Mouse (Mus musculus) retina, postnatal 1 day (tissue): ENCODE results near the gene Baiap2.

Experiments
- DNase-seq: peaks from one replicate; pipeline ENCODE4 v3.0.0-alpha.2; 2012

The Baiap2 gene

DNA sequence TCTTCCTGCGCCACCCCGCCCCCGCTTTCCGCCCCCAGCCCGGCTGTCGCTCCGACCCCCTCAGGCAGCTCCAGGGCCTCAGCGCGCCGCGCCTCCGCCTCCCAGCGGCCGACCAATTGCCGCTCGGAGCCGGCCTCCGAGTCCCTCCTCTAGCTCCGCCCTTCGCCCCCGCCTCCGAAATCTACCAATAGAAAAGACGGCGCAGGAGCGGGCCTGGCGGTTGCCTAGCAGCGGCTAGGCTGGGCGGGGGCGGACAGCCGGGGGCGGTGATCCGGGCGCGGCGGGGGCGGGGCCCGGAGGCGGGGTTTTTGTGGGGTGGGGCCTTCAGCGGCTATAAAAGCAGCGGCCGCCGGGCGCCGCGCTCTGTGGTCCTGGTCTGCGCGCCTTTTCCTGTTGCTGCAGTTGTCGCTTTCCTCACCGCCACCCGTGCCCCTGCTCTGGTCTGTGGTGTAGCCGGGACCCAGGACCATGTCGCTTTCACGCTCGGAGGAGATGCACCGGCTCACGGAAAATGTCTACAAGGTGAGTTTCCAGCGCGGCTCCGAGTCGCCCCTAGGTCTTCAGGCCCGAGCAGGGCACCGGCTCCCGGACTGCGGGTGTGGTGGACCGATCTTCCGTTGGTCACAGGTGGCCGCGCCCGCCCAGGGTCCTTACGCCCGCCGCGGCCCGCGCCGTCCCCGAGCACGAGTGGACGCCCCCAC, at the start of gene Baiap2:
Baiap2 (plus strand) TSS at position 37 of the 701 bp plus-strand sequence.
- peak; percentile 99 for DNase-seq

DNA sequence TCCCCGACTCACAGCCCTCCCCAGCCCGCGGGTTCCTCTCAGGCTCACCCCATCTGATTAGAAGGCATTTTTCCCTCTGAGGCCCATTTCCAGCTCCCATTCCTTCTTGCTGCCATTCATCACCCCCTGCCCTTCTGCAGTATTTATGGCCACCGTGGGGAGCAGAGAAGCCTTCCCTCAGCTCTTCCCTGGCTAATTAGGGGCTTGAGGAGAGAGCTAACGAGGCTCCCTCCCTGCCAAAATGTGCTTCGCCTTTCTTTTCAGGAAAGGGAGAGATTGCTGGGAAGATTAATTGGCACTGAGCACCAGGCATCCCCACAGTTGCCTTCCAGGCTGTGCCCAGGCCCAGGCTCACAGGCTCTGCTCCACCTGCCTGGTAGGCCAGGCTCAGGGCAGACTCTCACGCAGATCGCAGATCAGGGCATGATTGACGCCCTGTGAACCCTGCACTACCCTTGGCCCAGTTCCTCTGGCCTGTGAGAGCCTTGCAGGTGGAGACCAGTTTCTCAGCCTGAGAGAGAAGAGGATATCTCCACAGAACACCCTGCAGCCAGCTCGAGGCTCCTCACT, 48.8 kb upstream of the Baiap2 start:
- DNase-seq: no peak

DNA sequence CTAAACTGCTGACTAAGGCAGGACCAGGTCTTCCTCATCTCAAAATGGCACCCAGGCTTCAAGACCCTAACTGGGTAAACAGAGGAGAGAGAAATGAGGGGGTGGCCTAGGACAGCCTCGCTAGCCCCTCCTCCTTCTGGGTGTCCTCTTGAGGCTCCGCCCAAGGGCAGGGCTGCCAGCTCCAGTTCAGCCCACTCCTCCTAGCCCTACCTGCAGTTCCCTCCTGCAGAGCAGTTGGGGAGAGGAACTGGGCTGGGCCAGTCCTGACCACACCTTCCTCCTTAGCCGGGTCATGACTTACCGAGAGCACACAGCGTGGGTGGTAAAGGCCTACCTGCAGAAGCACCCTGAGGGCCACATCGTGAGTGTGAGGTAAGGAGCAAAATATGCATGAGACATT, 47.9 kb upstream of the Baiap2 start:
- DNase-seq: no peak

DNA sequence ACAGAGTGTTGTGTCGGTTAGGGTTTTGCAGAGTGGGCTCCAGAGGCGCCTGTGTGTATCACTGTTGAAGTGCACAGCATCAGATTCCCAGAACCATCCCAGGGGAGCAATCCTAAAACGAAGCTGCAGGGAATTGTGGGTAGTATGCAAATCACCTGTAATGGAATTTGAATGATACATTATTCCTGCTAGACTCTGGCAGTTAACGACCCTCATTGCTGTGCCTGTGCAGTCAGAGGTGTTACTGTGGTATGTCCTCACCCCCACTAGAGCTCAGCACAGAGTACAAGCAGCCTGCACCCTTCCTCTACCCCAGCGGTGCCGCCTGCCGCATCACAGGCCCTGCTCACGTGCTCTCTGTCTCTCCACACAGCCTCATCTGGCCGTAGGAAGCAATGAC, 45.5 kb upstream of the Baiap2 start:
- DNase-seq: no peak

DNA sequence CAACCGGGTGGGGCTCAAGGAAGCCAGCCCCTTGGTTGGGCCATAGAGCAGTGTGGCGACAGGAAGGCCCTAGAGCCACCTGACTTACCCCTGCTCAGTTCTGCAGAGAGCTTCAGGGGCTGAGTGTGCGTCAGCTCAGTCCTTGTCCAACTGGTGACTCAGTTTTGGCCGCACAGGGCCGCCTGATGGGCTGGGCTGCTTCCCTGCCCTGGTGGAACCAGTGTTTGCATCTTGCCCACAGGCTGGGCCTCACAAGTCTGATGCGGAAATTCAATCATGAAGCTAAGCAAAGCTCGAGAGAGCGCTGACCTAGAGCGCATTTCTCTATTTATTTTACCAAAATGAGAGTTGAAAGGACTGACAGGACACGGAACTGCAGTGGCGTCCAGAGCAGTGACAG, 43.6 kb upstream of the Baiap2 start:
- DNase-seq: no peak

DNA sequence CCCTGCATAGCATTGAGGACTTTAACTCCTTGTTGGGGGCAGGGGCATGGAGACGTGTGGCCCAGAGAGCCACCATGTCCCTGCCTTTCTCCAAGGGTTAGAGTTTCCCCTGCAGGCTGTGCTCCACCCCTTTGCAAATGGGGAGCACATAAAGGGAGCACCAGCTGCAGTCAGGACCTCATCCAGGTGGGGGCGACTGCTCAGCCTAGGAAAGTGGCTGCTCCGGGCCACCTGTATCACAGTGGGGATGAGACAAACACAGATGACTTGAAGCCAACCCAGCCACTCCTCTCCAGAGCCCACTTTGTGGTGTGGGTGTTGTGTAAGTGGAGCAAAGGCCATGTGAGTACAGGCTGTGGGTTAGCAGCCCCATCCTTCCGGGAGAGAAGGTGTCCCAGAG, 41.4 kb upstream of the Baiap2 start:
- no peak for DNase-seq

DNA sequence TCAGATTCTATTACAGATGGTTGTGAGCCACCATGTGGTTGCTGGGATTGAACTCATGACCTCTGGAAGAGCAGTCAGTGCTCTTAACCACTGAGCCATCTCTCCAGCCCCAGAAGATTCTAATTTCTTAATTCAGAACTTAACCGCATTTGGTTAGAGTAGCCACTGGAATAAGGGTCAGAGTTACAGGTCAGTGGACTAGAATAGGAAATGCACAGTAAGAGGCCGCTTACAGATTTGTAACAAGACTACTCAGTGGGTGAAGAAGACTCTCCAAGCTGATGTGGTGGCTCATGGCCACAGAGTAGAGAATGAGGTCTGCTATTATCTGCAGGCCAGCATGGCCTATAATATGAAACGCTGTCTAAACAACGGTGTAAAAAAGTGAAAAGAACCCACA, 39.7 kb upstream of the Baiap2 start:
- DNase-seq: no peak

DNA sequence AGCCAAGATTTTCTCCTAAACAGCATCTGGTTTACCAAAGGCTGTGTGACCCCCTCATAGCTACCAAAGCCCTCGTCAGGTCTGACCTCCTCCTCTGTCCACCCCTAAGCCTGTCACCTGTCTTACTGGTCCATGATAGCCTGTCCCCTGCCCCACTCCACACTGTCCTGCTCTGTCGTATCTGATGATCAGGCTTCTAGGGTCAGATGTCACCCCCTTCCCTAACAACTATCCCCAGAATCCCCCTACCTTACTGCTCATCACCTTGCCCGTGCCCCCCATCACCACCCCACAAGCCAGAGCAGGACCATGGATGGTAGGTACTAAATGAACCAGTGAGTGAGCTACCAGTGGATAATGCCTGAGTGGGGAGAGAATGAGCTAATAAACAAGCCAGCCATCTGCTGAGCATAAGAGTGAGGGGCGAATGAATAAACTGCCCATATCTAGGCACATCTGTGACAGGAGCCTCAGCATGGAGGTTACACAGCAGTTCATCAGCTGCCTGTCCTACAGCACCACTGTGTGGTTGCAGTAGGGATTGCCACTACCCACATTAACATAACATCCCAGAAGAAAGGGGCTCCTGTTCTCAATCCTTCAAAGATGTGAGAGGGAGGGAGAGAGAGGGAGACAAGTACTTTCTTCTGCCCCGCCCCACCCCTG, 37.8 kb upstream of the Baiap2 start:
- peak; percentile 87 for DNase-seq

DNA sequence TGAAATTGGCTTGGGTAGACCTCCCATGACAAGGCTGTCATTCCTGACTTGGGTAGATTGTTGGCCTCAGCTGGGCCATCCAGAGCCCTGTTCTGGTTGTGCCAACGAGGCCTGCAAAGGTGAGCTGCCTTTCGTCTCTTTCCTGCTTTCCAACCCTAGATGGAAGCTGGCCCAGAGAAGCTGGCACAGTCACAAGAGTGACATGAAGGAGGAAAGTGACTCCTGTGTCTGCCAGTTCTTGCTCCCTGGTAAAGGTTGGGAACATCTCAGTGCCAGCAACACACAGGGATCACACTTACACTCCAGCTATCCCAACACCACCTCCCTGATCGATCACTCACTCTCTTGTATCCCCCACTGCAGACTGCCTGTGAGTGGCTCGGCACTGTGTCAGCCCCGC, 36.8 kb upstream of the Baiap2 start:
- DNase-seq: no peak

DNA sequence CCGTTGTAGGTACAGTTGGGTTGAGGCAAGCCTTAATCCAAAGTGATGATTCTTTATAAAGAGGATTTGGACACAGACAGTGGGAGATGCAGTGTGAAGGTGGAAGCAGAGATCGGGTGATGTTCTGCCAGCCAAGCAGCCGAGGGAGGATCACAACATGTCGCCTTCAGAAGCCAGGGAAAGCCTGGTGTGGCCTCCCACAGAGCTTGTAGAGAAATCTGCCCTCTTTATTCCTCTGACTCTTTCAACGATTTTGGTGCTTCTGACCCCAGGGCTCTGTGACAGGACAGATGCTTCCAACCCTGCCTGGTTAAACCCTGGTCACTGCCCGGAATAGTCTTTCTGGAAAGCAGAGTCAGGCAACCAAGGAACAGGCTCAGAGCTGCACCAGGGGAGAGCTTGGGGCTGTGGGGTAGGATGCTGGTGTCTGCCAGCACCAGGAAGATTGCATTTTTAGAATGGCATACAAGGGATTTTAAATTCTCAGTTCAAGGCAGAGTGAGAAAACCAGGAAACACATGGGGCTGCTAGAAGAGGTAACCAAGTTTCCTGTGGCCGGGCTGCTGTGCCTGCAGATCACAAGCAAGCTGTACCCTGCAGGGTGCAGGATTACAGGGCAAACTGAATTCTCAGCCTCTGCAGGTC, 35.4 kb upstream of the Baiap2 start:
- DNase-seq: no peak

DNA sequence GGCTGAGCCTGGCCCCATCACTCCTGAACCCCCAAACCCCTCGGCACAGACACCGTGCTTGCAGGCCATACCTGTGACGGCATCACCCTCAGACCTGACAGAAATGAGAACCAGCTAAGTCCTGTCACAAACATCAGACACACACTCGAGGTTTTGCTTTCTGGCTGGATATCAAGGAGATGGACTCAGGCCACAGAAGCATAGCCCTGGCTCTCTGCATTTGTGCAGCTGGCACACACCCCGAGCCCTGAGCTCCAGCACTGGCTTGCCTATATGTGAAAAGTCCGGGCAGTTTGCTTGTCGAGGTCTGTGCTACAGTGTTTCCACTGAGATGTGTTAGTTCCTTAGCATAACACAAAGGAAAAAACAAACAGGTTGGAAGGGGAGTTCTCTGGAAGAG, 34.9 kb upstream of the Baiap2 start:
- DNase-seq: no peak

DNA sequence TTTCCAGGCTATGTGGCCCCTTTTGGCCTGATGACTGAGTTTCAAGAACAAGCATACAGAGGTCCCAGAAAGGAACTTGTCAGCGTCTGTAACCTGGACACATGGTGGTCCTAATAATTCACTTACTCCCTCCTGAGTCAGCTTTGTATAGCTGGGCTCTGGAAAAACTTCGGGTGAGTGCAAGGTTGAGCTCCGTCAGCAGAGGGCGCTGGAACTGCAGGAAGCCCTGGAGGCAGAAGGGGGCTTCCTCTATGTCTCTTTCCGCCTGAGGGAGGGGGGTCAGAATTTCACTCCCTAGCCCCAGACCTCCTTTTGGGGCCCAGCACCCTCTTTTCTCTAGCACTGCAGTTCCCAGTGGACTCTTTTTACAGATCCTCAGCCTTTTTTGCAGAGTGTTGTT, 33.1 kb upstream of the Baiap2 start:
- DNase-seq: peak; percentile 81

DNA sequence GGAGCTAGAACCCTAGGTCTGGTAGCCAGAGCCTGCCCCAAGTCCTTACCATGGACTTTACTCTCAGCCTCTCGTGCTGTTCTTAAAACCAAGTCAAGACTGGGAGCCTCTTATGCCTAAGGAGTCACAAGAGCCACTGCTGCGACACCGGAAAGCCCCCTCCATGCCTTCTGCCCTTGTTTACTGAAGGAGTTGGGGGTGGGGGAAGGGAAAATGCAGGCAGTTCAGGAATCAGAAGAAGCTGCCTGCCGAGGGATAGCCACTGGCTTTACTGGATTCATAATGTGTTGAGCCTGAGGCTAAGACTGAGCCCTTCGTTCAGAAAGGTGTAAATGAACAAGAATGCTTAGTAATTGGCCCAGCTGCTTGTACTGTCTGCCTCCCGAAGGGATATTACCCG, 29.7 kb upstream of the Baiap2 start:
- DNase-seq: no peak

DNA sequence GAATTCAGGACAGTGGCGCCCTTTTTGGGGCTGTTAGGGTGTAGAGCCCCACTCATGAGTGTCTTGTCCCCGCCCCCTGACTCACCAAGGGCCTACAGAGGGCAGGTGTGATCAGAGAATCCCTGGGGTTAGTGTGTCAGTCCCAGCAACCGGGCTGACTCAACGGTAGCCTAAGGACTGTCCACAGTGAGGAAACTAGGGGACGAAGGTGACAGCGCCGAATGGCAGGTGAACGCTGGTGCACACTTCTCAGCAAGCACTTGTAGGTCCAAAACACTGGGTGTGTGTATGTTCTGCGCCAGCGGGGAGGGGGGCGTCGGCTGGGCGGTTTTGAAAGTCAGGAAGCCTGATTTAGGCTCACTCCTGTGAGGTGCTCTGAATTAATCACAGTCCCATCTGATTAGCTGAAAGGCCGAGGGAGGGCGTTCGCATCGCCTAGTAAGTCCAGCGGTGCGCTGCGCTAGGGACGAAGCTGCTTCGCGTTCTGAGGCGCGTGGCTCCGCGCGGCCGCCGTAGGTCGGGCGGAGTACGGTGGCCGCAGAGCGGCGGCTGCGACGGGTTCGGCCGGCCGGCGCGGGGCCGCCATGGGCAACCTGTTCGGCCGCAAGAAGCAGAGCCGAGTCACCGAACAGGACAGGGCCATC, 29.1 kb upstream of the Baiap2 start, which contains the start of gene Chmp6:
Chmp6 (plus strand) TSS at position 151 of the 644 bp plus-strand sequence.
- DNase-seq: peak; percentile 92

DNA sequence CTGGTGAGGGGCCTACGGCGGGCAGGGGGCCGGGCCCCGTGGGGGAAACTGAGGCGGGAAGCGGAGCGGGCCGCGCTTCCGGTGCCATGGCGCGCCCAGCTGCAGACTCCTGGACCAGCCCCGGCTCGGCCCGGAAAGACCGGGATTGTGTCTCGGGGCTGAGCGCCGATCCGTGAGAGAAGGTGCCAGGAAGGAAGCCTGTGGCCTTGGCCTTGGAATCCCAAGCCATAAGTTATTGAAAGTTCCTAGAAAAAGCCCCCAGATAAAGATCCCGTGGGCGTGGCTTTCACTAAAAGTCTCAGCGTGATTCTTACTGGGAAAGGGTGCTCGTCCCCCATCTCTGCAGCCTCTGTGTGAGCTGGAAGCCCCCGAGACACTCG, 28.6 kb upstream of the Baiap2 start:
- no peak for DNase-seq

DNA sequence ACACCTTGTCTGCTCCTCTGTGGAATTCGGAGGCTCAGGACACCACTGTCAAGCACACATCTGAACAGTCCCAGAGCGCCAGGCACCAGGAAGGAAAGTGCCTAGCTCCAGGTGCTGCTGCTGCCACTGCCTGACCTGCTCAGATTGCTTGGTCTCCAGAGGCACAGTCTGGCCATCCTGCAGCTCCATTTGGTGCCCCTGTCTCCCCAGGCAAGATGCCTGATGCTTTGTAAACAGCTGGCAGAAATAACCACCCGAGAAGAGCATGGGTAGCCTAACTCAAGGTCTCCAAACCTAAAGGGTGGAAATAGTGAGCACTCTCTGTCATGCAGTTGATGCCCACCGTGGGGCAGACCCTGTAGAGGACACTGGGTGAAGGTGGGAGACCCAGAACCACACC, 28.2 kb upstream of the Baiap2 start:
- no peak for DNase-seq

DNA sequence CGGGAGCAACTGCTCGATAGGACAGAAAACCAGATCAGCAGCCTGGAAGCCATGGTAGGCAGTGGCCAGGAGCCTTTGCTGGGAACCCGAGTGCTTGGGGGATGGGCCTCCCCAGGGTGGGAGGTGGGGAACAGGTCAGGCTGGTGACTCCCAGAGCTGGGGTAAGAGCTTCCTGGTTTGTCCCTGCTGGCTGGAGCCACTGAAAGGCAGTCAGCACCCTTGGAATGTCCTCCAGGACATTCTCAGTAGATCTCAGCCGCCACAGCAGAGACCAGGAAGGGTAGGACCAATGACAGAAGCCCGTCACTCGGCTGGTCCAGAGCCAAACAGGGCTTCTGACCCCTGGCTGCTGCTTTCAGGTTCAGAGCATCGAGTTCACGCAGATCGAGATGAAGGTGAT, 26.9 kb upstream of the Baiap2 start:
- no peak for DNase-seq

DNA sequence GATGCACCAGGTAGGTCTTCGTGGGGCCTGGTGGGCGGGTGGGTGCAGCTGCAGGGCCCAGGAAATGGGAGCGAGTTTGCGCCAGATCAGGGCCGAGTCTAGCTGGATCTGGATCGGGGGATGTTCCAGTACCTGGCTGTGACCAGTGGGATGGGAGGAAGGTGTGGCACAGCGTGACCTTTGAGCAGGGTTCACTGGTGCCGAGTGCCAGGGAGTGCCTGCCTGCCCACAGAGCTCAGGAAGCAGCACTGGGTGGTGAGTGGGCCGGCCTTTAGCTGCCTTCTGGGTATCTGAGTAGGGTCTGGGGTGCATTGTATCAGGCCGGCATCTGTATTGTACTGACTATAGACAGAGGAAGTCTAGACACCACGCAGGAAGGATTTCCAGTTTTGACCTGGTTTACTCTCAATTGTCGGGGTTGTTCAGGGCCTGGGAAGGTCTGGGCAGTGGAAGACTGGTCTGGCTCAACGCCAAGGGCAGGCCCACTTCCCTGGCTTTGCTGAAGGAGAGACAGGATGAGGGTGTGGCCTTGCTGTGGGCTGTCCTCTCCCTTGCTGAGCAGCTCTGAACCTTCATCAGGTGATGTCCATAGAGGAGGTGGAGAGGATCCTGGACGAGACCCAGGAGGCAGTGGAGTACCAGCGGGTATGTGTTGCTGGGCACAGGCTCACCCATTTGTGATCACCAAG, 26.3 kb upstream of the Baiap2 start:
- DNase-seq: no peak

DNA sequence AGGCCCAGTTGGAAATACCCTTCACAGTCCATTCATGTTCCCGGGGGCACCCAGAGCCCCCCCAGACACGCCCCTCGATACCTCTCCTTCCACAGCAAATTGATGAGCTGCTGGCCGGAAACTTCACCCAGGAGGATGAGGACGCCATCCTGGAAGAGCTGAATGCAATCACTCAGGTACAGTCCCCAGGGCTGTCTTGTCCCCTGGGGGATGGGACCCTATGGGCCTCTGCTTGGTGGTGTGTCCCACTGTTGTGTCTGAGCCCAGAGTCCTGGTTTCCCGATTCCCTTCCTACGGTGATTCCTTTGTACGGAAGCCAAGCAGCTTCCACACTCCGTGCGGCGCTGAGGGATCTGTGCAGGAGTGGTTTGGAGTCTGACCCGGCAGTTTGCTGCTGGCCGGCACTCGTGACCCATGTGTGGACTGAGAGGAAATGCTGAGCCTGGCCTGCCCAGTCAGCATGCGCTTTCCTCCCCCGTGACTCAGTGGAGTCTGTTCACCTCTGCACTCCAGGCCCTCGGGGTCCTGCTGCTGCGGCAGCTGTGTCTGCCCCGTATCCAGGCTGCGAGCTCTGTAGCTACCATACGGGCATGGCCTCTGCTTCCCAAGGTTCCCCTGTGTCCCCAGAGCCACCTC, 25.6 kb upstream of the Baiap2 start:
- DNase-seq: no peak

DNA sequence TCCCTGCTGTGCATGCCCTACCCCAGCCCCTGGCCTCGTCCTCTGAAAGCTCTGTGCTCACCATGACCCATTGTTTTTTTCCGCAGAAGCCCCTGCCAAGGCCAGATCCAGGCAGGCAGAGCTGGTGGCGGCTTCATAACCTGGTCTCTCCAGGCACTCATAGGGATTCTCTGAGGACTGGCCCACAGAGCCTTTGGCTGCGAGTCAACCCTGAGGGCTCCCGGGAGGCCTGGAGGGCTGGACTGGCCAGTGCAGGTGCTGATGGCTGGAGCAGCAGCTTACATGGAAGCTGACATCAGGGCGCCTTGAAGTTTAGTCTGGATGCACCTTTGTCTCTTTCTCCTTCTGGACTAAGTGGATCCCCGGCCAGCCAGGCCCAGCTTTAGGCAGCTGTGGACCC, 24.0 kb upstream of the Baiap2 start:
- no peak for DNase-seq

DNA sequence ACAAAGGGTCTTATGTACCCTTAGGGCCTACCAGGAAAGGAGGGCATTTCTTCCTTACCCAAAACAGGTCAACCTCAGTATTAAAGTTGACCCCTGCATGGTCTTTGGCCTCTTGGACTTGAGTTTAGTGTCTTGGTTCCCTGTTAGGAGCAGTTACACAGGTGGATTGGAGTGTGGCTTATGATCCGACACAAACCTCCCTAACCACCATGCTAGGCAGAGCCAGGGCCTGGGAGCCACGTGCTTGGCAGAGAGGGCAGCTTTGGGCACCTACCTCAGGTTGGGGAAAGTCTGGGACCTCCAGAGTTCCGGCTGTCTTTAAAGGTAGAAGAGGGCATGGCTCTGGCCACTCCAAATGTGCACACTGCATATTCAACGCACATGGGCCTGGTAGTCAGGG, 23.1 kb upstream of the Baiap2 start:
- DNase-seq: no peak

DNA sequence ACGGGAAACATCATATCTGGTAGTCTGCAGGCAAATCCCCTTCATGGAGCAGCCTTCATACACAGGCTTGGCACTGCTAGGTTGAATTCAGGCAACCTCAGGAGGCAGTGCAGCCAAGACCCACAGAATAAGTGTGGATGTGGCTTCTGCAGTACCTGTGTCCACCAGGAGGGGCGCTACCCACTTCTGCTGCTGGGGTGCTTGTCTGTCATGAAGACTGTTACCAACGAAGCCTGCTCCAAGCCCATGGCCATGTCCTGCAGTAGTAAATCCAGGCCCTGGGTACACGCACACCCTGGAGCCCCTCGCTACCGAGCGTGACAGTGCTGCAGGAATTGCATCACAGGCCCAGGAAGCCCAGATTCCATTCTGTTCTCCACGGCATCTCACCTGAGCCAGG, 22.7 kb upstream of the Baiap2 start:
- peak; percentile 73 for DNase-seq
